Mouse (Mus musculus) myocyte (in vitro differentiated cells): ENCODE data around the gene Stox2.

ENCODE experiments used
- CEBPB ChIP-seq: IDR thresholded peaks from 2 replicates; pipeline ENCODE4 v1.6.1; 2011; ENCODE audit warnings: mild to moderate bottlenecking, moderate library complexity; ENCODE audit not compliant: poor library complexity, insufficient read depth, severe bottlenecking
- E2F4 ChIP-seq: IDR thresholded peaks from one replicate; pipeline ENCODE4 v1.6.1; 2011; ENCODE audit warnings: mild to moderate bottlenecking, control low read depth, moderate library complexity; ENCODE audit not compliant: insufficient read depth
- MAX ChIP-seq: IDR thresholded peaks from one replicate; pipeline ENCODE4 v1.6.1; 2011; ENCODE audit warnings: low read depth, mild to moderate bottlenecking, control low read depth
- MYOG ChIP-seq, 3 experiments: IDR thresholded peaks; one replicate each; pipeline ENCODE4 v1.6.1; 2011; ENCODE audit warnings: control low read depth in 2 of 3, low read depth in 2 of 3, mild to moderate bottlenecking in 2 of 3; ENCODE audit not compliant: insufficient read length in 2 of 3, control insufficient read depth in 1 of 3, insufficient read depth in 1 of 3
- POLR2A ChIP-seq: IDR thresholded peaks from one replicate; pipeline ENCODE4 v1.6.1; 2011; ENCODE audit warnings: low read depth, mild to moderate bottlenecking, control low read depth, moderate library complexity; ENCODE audit not compliant: insufficient read length
- POLR2AphosphoS2 ChIP-seq: IDR thresholded peaks from one replicate; pipeline ENCODE4 v1.6.1; 2011; ENCODE audit warnings: low read depth, control low read depth; ENCODE audit not compliant: insufficient read length
- REST ChIP-seq: IDR thresholded peaks from one replicate; pipeline ENCODE4 v1.6.1; 2011; ENCODE audit warnings: mild to moderate bottlenecking, control low read depth, moderate library complexity; ENCODE audit not compliant: insufficient read depth, insufficient read length
- SRF ChIP-seq: IDR thresholded peaks from one replicate; pipeline ENCODE4 v1.6.1; 2011; ENCODE audit warnings: low read depth; ENCODE audit not compliant: control insufficient read depth, insufficient read length
- TCF3 ChIP-seq: IDR thresholded peaks from one replicate; pipeline ENCODE4 v1.6.1; 2011; ENCODE audit warnings: low read depth, control low read depth; ENCODE audit not compliant: insufficient read length
- USF1 ChIP-seq: IDR thresholded peaks from one replicate; pipeline ENCODE4 v1.6.1; 2011; ENCODE audit warnings: low read depth, mild to moderate bottlenecking, control low read depth, moderate library complexity

- TF ChIP-seq REST (no peak), TCF3 (no peak), POLR2AphosphoS2 (no peak), E2F4 (no peak), POLR2A (no peak), MAX (no peak), SRF (no peak), USF1 (no peak), CEBPB (no peak), MYOG (IDR thresholded peaks at IDR 0.05; ENCODE audit: control insufficient read depth in 1 of 3, insufficient read depth in 1 of 3, insufficient read length in 2 of 3, low read depth in 2 of 3) (no peak)
These were observed 62.0 kb downstream of the Stox2 start for GRCm38 (mm10) chr8:47384151-47384550.
